Mouse (Mus musculus): ENCODE measurements around the gene Pds5b.

DNA sequence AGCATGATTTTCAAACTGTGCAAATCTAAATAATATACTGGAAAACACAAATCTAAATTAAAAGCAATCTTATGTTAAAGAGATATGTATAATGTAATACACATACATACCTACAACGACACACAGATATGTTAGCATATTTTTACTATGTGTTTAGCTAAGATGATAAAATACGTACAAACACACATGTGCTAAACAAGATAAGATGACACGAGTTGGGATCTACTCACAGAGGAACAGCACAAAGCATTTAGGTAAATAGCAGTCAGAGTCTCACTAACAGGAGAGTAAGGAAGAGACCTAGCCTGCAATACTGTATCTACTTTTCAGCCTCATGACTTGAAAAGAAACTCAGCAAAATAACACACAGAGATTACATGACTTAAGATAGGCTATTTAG, 32.1 kb upstream of the Pds5b start:
- TF ChIP-seq TCF12 (IDR thresholded peaks at IDR 0.05; ENCODE audit: low read depth, low read length) (peak; percentile 21; the same call in 1 of the 2 replicates), POLR2AphosphoS5 (IDR thresholded peaks at IDR 0.05; ENCODE audit: borderline replicate concordance, low read depth, low read length) (no peak), TBP (IDR thresholded peaks at IDR 0.05; ENCODE audit: low read depth, low read length) (no peak), CTCF (IDR thresholded peaks at IDR 0.05 in 2 of 3, conservative IDR thresholded peaks at IDR 0.05 in 1 of 3; ENCODE audit: control insufficient read depth in 1 of 3, insufficient read depth in 1 of 3, low read depth in 2 of 3, low read length in 3 of 3, poor library complexity in 1 of 3, severe bottlenecking in 1 of 3) (no peak), EP300 (IDR thresholded peaks at IDR 0.05; ENCODE audit: low read depth in 1 of 2, low read length in 2 of 2) (peak; percentile 42 to 62; a peak in 2 of 4 replicates), GABPA (IDR thresholded peaks at IDR 0.05; ENCODE audit: low read depth, low read length) (no peak), MAFK (IDR thresholded peaks at IDR 0.05; ENCODE audit: borderline replicate concordance, low read depth, low read length) (no peak), ETS1 (IDR thresholded peaks at IDR 0.05; ENCODE audit: low read depth, low read length) (no peak), ZMIZ1 (IDR thresholded peaks at IDR 0.05; ENCODE audit: low read depth, low read length) (no peak), ELF1 (IDR thresholded peaks at IDR 0.05; ENCODE audit: low read depth, low read length) (no peak), POLR2A (IDR thresholded peaks at IDR 0.05; ENCODE audit: control insufficient read depth in 1 of 2, insufficient read depth in 1 of 2, low read depth in 1 of 2, low read length in 2 of 2, poor library complexity in 1 of 2) (peak in 1 of 2 experiments; percentile 22; a peak in 1 of 4 replicates), UBTF (IDR thresholded peaks at IDR 0.05; ENCODE audit: borderline replicate concordance, insufficient read depth, low read depth, low read length) (no peak), SIN3A (IDR thresholded peaks at IDR 0.05; ENCODE audit: low read length) (peak; percentile 51; the same call in 1 of the 2 replicates)
